Mouse (Mus musculus): ENCODE measurements around the gene Shisa8.

DNA sequence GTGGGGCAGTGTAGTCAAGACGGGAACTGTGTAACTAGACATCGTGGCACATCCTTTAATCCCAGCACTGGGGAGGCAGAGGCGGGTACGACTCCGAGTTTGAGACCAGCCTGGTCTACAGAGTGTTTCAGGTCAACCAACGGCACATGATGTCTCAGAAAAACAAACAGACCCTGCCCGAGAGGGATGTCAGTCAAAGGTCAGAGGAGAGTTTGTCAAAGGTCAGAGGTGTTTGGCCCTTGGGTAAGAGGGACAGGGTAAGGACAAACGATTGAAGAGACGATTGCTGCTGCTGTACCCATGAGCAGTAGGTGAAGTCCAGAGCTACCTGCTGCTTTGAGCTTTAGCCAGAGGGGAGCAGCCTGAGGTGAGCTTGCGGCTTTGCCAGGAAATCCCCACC, 29.0 kb downstream of the Shisa8 start:
- TF ChIP-seq POLR2A (IDR thresholded peaks at IDR 0.05; ENCODE audit: borderline replicate concordance, extremely low read depth, insufficient read depth, insufficient read length, poor library complexity, severe bottlenecking), result no peak
- TF ChIP-seq CTCF (IDR thresholded peaks at IDR 0.05; ENCODE audit: borderline replicate concordance, extremely low read depth, insufficient read depth, insufficient read length), result no peak
